Mouse (Mus musculus) brain, embryonic 14.5 days (tissue): ENCODE measurements around the gene Tnik. TPM values are rescaled to one million over a fixed set of nuclear protein-coding genes. Genes with fewer than 3 reads are reported as not detected.
A peak's percentile ranks its signal among the peaks of the same experiment; 100 is the strongest.

Source experiments
- DNase-seq: peaks from one replicate; pipeline ENCODE4 v3.0.0-alpha.2; 2011; ENCODE audit warnings: low read depth
- CTCF ChIP-seq: fragments of 200-500 bp; IDR thresholded peaks from 2 replicates; pipeline ENCODE4 v1.5.1; 2012; ENCODE audit warnings: inconsistent platforms, mild to moderate bottlenecking, moderate library complexity, borderline replicate concordance; ENCODE audit not compliant: insufficient read depth, insufficient read length; ENCODE audit errors: extremely low read depth
- POLR2A ChIP-seq: fragments of 200-500 bp; IDR thresholded peaks from 2 replicates; pipeline ENCODE4 v1.6.1; 2012; ENCODE audit warnings: mild to moderate bottlenecking, inconsistent platforms, borderline replicate concordance; ENCODE audit not compliant: poor library complexity, insufficient read depth, insufficient read length, severe bottlenecking; ENCODE audit errors: extremely low read depth
- polyA plus RNA-seq: library from polyadenylated mRNA; depleted of rRNA; stranded (reverse); fragments of >200 nt; gene quantifications from 2 replicates; pipeline ENCODE4 v1.2.3, GENCODE M21; 2012

The Tnik gene
- polyA plus RNA-seq, 1 experiment: 73.8 TPM

- no peak for TF ChIP-seq POLR2A
- TF ChIP-seq CTCF: no peak
- DNase-seq: no peak
Observed at GRCm38 (mm10) chr3:28706736-28707135, 443.7 kb downstream of the Tnik start.

GRCm38 (mm10) chr3:28709740-28710139, 446.7 kb downstream of the Tnik start:
- TF ChIP-seq CTCF (0 out of 2 replicates have a peak, but pooled peaks have one; percentile 27), POLR2A (no peak)
- no peak for DNase-seq

GRCm38 (mm10) chr3:28713913-28714698, 451.1 kb downstream of the Tnik start:
- no peak for DNase-seq

GRCm38 (mm10) chr3:28718521-28718920, 455.5 kb downstream of the Tnik start:
- TF ChIP-seq POLR2A (no peak), CTCF (no peak)
- DNase-seq: no peak

More at GRCm38 (mm10) chr3:28713913-28714698, 451.1 kb downstream of the Tnik start:
- no peak for TF ChIP-seq CTCF
- TF ChIP-seq POLR2A: no peak

GRCm38 (mm10) chr3:28721218-28721617, 458.2 kb downstream of the Tnik start:
- TF ChIP-seq CTCF (no peak), POLR2A (no peak)
- DNase-seq: no peak

GRCm38 (mm10) chr3:28721838-28722237, 458.8 kb downstream of the Tnik start:
- no peak for TF ChIP-seq POLR2A
- TF ChIP-seq CTCF: no peak
- DNase-seq: no peak

- TF ChIP-seq CTCF (no peak), POLR2A (no peak)
- DNase-seq: no peak
Observed at GRCm38 (mm10) chr3:28722531-28722930, 459.5 kb downstream of the Tnik start.

GRCm38 (mm10) chr3:28723534-28723933, 460.5 kb downstream of the Tnik start:
- TF ChIP-seq CTCF (peak; percentile 31; the same call in 1 of the 2 replicates), POLR2A (no peak)
- no peak for DNase-seq

- DNase-seq: no peak
- TF ChIP-seq POLR2A (no peak), CTCF (no peak)
Observed at GRCm38 (mm10) chr3:28725203-28725602, 462.2 kb downstream of the Tnik start.
